Mouse (Mus musculus) CH12F3 (cell line): ENCODE measurements around the gene Isg20.

Source experiments
- in situ Hi-C: fragments of 300-500 bp; cut with MboI; formaldehyde crosslinking; loops from 2 replicates; pipeline ENCODE4 v1.14.3; 2020; ENCODE audit warnings: low sequenced_read_pairs

Isg20 gene

GRCm38 (mm10) chr7:78953886-78954572, 40.8 kb downstream of the Isg20 start:
- in situ Hi-C loops, result no loop called here

DNA sequence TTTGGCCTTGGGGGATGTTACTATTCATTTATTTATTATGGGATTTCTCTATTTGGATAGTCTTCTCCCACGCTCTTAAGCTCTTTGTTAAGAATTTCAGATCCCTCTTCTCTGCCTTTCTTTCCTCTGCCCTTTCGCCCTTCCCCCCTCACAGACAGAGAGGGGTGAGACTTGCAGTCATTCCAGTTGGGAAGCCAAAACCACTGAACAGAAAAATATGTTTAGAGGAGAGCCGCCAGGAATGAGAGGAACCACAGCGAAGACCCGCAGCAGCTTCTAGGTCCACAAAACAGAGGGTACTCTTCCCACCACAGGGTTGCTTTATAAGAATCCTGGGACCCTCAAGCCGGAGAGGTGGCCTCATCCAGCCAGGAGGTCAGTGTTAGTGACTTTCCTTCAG, 41.4 kb downstream of the Isg20 start:
- in situ Hi-C loops, result no loop called here

DNA sequence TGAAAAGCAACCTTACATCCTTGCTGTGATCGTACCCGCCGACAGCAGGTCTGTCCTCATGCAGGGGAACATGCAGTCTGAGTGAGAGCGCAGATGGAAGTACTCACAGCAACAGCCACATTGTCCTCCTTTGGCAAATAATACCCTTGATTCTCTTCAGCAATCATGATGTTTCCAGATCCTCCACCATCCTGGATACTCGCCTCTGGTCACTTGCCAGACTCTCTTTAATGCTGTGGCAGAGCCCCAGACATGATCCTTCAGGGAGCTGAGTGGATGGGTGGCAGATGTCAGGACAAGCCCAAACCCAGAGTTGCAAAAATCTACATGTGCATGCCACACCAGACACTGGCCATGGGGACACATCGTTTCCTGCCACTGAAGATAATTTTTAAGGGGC, 41.9 kb downstream of the Isg20 start:
- in situ Hi-C loops, result no loop called here

DNA sequence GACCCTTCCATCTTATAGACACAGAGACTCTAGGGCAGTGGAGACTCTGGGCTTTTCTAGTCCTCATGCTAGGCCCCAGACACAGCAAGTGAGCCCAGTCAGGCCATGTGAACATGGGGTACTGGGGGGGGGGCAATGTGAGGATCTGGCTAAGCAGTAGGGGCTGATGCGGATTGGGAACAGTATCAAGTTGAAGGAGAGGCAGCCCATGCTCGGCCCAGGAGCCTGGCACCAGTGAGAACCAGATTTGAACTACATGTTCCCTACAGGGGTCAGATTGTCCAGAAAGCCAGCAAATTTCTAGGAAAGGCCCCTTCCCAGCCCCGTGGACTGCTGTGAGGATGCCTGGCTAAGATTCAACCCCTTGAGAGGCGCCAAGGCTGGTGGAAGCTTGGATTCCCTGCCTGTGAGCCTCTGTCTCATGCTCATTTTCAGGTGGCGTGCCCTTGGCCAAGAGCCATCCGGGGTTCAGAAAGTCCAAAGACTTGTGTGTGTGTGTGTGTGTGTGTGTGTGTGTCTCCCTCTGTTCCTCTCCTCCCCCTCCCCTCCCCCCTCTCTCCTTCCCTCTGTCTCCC, 45.4 kb downstream of the Isg20 start:
- in situ Hi-C loops, result no loop called here

DNA sequence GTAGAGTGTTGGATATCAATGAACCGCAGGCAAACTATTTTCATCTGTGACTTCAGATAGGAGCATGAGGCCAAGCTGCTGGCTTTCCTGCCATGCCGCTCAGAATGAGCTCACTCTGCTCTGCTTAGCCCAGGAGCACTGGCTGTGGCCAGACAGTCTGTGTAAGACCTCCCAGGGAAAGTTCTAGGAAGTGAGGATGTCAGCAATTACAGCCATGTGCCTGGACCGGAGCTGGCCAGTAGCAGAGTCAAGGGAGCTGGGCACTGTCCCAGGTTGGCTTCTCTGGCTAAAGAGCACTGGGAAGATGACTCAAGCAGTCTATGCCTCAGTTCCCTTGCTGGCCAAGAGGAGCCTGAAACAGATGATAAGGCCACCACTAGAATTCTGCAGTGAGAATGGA, 50.7 kb downstream of the Isg20 start:
- in situ Hi-C loops, result no loop called here
